Mouse (Mus musculus) kidney, postnatal 36 days (tissue): ENCODE measurements at regions not wholly inside any gene's neighbourhood (a gene's known extent, or its start where the extent isn't known, plus 50 kb on each side); places are given as distances from the start of the nearest gene placed in this dataset.
"Not testable (repeated sequence)": the region's sequence is repeated elsewhere in the genome, so short reads cannot be mapped to it uniquely, and the experiment has no call there.

Source experiments
- DNase-seq, 2 experiments: peaks; one replicate each; pipeline ENCODE4 v3.0.0; 2021 to 2022; ENCODE audit warnings: mixed read lengths in 2 of 2

- no peak for DNase-seq
Observed at GRCm38 (mm10) chr3:6427905-6428304, 192.3 kb downstream of the 1700008P02Rik start.

DNA sequence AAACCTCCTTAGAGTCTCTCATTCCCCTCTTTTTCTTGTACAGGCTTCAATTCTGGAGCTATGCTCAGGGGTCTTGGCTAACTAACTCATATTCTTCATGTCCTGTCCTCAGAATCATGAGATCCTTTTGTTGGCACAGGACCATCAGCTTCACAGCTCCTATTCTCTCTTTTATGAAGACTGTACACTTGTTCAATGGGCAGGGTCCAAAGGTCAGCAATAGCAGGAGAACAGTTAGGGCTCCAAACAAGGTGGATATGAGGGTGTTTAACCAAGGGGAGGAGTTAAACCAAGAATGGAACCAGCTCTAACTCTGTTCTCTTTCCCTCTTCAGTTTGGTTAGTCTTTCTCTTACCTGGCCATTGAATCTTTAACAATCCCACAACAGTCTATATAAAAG, 219.4 kb downstream of the 1700008P02Rik start:
- DNase-seq = peak; percentile 22 to 41

GRCm38 (mm10) chr3:6385669-6386068, 234.6 kb downstream of the 1700008P02Rik start:
- no peak for DNase-seq

DNA sequence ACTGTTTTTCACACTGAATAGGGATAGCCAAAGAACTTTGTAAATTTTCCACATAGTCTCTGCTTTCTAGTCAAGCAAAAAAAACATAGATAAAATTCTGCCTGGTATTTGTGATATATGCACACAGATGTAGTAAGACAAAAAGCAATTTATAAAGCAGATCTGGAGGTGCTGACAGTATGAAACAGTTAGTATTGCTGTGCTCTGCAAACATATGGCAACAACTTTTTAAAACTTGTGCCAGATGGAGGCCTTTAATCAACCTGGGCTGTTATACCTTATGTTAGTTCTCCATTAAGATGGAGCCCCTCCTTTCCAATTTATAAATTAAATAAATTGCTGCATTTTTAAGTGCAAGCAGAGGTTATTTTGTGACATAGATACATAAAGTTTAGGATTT, 237.3 kb downstream of the 1700008P02Rik start:
- no peak for DNase-seq

- DNase-seq = no peak
Observed at GRCm38 (mm10) chr3:6382296-6382695, 237.9 kb downstream of the 1700008P02Rik start.

DNA sequence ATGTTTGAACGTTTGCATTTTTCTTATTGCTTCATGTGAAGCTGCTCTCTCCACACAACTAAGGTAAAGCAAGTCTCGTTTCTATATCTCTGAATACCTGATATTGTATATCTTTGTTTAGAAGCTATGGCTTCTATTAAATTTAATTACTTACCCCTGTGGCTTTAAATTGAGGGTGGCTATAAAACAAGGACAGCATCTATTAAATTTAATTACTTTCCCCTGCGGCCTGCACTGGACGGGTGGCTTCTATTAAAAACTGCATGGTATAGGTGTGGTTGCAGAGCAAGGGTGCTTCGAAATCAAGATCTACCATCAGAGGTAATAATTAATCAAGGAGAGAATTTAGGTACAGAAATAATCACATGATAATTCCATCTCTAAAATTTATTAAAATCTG, 238.5 kb downstream of the 1700008P02Rik start:
- no peak for DNase-seq

DNA sequence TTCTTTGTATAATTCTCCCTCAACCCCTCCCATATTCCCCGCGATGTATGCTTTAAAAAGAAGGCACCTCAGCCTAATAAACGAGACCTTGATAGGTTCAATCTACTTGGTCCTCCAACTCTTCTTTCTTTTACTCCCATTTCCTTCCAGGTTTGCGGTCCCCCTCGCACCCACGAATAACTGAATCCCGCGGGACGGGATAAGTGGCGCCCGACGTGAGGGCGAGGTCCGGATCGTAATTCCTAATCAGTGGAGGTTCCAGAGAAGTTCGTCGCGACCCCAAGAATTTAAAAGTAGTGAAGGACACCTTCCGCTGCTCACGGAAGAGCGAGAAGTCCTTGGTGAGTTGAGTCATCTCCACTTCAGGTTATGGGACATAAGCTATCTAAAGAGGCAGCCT, 281.2 kb downstream of the 1700008P02Rik start:
- not testable (repeated sequence) for DNase-seq

GRCm38 (mm10) chr3:6320818-6321504, 299.3 kb downstream of the 1700008P02Rik start:
- DNase-seq = no peak

DNA sequence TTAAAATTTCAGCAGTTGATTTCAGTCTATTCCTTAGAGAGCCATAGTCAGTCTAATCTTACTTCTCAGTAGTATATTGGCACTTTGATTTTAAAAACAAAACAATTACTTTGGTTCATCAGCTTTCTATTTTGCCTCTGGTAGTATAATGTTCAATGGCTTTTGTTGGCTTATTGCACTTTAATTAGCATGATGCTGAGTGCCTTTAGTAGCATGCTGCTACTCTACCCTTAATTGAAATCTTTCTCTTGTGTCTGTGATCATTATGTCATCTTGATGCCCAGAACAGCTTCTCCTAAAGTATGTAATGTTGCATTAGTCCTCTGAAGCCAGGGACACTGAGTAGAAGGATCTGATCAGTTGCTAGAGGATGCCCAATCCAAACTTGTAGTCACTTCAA, 330.7 kb downstream of the 1700008P02Rik start:
- no peak for DNase-seq

DNA sequence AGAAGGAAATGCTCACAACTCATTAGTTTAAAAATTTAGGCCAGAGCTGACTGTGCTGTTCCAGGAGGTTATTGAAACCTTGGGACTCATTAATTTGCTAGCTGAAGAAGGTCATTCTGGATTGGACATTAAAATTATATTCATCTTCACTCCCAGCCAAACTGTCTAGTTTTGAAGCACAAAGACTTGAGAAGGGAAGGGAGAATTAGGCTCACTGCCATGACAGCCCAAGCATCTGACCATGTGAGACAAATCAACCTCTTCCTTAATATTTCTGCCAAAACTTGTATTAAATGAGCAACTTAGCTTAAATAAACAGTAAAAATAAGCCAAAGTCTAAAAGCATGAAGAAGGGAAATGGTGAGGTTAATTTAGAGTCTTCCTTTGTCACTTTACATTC, 339.6 kb downstream of the 1700008P02Rik start:
- DNase-seq = peak; percentile 4 to 20
